Mouse (Mus musculus): Measurements from ENCODE around the gene Hist1h2bb.
"Not testable (repeated sequence)": the region's sequence is repeated elsewhere in the genome, so short reads cannot be mapped to it uniquely, and the experiment has no call there.

The Hist1h2bb gene

DNA sequence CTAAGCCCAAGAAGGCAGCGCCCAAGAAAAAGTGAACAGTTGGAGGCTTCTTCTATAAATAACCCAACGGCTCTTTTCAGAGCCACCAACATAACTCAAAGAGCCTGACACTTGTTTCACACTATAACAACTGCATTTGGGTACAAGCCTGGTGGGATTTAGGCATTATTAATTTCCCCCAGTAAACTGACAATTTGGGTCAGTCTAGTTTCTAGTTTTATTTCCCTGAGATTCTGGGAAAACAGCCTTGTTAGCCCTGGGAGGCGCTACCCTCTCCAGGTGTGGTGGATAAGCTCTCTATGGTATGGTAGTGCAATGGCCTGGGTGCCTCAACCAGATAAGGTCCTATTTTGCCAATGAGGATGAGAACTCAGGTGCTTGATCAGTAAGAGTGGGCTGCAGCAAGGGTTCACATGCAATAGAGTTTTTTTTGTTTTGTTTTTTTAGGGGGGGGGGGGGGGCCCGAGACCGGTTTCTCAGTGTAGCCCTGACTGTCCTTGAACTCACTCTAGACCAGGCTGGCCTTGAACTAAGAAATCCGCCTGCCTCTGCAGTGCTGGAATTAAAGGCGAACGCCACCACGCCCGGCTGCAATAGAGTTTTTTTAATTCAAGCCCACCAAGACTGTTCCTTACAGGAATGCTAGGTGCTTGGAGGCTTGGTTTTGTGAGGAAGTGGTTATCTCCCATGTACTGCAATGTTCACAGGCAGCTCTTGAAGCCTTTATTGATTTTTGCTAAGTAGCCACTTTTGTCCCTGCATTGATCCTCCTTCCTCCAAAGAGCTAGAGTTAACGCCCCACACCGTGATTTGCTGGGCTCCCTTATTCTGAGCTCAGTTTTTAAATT, 18.0 kb downstream of the Hist1h2bb start:
- DNase-seq (ENCODE audit: low spot score), result peak; percentile 61

DNA sequence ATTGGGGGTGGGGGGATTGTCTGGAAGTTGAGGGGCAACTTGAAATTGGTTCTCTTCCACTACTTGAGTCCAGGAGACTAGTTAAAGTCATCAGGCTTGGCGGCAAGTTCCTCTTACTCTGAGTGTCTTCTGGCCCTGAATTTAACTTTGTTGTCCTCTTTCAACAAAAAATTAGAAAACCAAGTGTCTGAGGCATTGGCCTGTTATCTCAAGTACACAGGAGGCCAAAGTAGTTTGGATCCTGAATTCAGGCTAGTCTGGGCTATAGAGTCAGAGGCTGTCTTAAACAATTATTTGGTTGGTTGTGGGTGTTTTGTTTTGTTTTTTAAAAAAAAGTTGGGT, 18.6 kb downstream of the Hist1h2bb start:
- no peak for DNase-seq (ENCODE audit: low spot score)

DNA sequence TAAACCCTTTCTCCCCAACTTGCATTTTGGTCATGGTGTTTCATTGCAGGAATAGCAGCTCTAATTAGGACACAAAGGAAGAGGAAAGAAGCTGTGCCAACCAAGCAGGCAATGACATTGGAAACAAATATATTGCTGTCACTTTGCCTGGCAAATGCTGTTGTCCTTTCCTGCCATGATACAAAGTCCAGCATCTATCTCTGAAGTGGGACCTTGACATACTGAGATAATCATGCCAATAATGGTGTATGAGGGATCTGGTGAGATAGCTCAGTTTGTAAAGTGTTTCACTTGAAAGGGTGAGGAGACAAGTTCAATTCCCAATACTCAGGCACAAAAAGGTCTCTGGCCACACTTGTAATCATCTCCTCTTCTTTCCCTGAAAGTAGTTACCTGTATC, 20.2 kb downstream of the Hist1h2bb start:
- DNase-seq (ENCODE audit: low spot score), result no peak

DNA sequence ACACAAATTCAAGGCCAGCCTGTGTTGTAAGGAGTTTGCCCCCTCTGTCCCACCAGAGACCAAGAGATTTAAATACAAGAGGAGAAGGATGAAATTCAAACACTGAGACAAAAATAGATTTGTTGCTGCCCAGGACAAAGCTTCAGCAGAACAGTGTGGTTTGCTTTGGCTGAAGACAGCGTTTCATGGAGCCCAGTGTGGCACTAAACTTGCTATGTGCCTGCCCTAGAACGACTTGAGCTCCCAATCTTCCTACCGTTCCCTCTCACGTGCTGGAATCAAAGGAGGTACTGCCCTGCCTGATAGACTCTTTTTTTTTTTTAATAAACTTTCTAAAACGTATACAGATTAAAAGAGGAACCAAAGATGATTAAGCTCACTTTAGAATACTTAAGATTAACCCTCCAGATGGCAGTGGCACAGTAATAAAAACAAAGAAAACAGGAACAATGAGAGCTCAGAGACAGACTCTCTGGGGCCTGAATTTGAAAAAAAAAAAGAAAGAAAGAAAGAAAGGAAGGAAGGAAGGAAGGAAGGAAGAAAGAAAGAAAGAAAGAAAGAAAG, 22.4 kb downstream of the Hist1h2bb start:
- DNase-seq (ENCODE audit: low spot score), result no peak

DNA sequence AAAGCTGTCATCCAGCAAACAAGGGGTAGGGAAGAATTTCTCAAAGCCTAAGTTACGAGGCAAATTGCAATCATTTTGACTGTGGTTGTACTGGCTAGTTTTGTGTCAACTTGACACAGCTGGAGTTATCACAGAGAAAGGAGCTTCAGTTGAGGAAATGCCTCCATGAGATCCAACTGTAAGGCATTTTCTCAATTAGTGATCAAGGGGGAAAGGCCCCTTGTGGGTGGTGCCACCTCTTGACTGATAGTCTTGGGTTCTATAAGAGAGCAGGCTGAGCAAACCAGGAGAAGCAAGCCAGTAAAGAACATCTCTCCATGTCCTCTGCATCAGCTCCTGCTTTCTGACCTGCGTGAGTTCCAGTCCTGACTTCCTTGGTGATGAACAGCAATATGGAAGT, 23.1 kb downstream of the Hist1h2bb start, which contains the start of gene Trim38:
TSS of gene Trim38 (plus strand) at position 301 of the 400 bp plus-strand sequence.
- not testable (repeated sequence) for DNase-seq (ENCODE audit: low spot score)

DNA sequence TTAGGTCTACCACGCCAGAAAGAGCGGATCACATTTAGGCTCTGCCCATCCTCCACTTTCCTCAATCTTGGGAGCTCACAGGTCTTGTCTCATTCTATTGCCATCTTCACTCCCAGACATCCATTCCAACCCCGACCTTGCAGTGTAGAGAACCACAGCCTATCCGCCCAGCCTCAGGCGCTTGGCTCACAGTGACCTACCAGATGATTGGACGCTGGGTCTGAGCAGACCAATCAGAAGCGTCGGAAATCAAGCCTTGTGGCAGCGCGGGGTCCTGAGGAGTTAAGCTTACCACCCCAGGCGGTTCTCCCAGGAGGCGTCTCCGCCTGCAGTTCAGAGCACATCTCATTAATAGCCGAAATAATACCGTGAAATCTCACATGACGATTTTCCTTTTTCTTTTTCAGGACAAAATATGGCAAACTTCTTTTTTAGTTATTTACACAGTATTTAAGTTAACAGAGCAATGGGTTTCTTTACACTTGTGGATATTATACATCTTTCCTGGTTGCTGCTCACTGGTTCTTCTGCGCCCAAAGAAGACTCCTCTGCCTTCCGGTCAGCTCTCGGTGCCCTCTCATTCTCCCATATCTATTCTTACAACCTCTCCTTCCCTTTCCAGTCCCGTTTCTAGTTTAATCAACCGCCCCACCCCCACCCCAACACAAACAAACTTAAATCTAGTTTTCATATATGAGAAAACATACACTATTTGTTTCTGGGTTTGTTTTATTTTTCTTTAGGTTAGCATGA, 26.2 kb downstream of the Hist1h2bb start:
- DNase-seq (ENCODE audit: low spot score), result peak; percentile 83

DNA sequence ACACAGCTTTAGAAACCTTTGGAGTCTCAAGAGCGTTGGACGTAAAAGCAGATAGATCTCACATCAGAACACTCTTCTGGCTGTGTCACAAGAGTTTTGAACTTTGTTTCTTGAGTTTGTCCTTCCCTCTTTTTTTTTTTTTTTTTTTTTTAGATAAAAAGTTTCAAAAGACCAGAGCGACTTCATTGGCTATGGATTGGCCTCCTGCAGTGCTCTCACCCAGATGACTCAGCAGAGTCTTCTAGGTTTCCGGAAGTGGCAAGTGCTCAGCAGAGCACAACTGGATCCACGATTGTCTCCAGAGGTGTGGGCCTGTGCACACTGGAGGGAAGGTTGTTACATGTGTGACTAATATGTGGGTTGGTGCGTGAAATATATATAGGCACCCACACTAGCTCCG, 31.8 kb downstream of the Hist1h2bb start:
- no peak for DNase-seq (ENCODE audit: low spot score)

GRCm38 (mm10) chr13:23779025-23779424, 32.5 kb downstream of the Hist1h2bb start:
- no peak for DNase-seq (ENCODE audit: low spot score)

GRCm38 (mm10) chr13:23792520-23792919, 46.0 kb downstream of the Hist1h2bb start:
- peak; percentile 77 for DNase-seq (ENCODE audit: low spot score)
